In genomic region chr17:87331336-87332141, GRCm38 (mm10) we compare ENCODE assay signal across 8 mouse cellular contexts. TPM values are rescaled to one million over a fixed set of nuclear protein-coding genes. Genes with fewer than 3 reads are reported as not detected.
A peak's percentile ranks its signal among the peaks of the same experiment; 100 is the strongest.
DNase-seq lines count a peak whose midpoint lies in the region; ATAC-seq and TF ChIP-seq lines count a peak whose summit lies in the region.

No protein-coding gene starts in this region.

- 0 out of 2 replicates have a peak overlapping the region, but pooled peaks have one; percentile 14 for H3K4me3 ChIP-seq in heart, embryonic 11.5 days (ENCODE audit: low read depth, low read length)
- H3K4me3 ChIP-seq in brown adipose tissue, adult 24 weeks (ENCODE audit: insufficient read depth, low read depth, low read length): no peak overlapping the region
- H3K4me3 ChIP-seq in heart, postnatal 0 days (ENCODE audit: low read depth, low read length): no peak overlapping the region
- no peak overlapping the region for H3K4me3 ChIP-seq in midbrain, embryonic 14.5 days (replicated peaks; ENCODE audit: low read depth, low read length)

- no peak for TF ChIP-seq EP300 in heart, postnatal 0 days (IDR thresholded peaks at IDR 0.05; ENCODE audit: low read depth)

- no peak for DNase-seq in heart, adult 8-10 months (ENCODE audit: low spot score)
- DNase-seq in heart, postnatal 0 days (ENCODE audit: low spot score): no peak
- DNase-seq in midbrain, embryonic 14.5 days: peak; percentile 76
- no peak for DNase-seq in thymus, postnatal 10 days (ENCODE audit: low spot score in 2 of 2)
- DNase-seq in urinary bladder, postnatal 14 days (ENCODE audit: low spot score): no peak

- no peaks in the 10 kb centered on the region for H3K9me3 ChIP-seq in heart, embryonic 11.5 days (replicated peaks; ENCODE audit: control insufficient read depth, low read length)
- no peaks in the 10 kb centered on the region; the same call in 1 of the 2 replicates for H3K9me3 ChIP-seq in heart, postnatal 0 days (replicated peaks; ENCODE audit: control insufficient read depth, low read length)
- no peaks in the 10 kb centered on the region for H3K9me3 ChIP-seq in midbrain, embryonic 14.5 days (ENCODE audit: control insufficient read depth, low read length)

- 44% methylated on average over 11 of the region's 11 CpGs for WGBS in heart, embryonic 11.5 days (ENCODE audit: insufficient replicate concordance)
- 60% methylated on average over 11 of the region's 11 CpGs for WGBS in heart, postnatal 0 days
- 29% methylated on average over 11 of the region's 11 CpGs for WGBS in midbrain, embryonic 14.5 days

- no peak for TF ChIP-seq CTCF in heart, postnatal 0 days (IDR thresholded peaks at IDR 0.05; ENCODE audit: low read depth)

- peaks cover 18% of the 10 kb centered on the region for H3K4me1 ChIP-seq in heart, embryonic 11.5 days (ENCODE audit: control insufficient read depth, insufficient read depth, low read length)
- peaks cover 7% of the 10 kb centered on the region for H3K4me1 ChIP-seq in brown adipose tissue, adult 24 weeks (ENCODE audit: control insufficient read depth, insufficient read depth, insufficient read length, low read length)
- peaks cover 6% of the 10 kb centered on the region; the same call in 1 of the 2 replicates for H3K4me1 ChIP-seq in heart, postnatal 0 days (ENCODE audit: control insufficient read depth, insufficient read depth)
- peaks cover 46% of the 10 kb centered on the region for H3K4me1 ChIP-seq in midbrain, embryonic 14.5 days (ENCODE audit: control insufficient read depth, insufficient read depth, low read length)

- no peaks in the 10 kb centered on the region for H3K36me3 ChIP-seq in heart, embryonic 11.5 days (ENCODE audit: control insufficient read depth, insufficient read depth, low read length)
- H3K36me3 ChIP-seq in heart, postnatal 0 days (replicated peaks; ENCODE audit: control insufficient read depth, insufficient read depth, low read length): no peaks in the 10 kb centered on the region
- H3K36me3 ChIP-seq in midbrain, embryonic 14.5 days (ENCODE audit: control insufficient read depth, insufficient read depth, low read length): no peaks in the 10 kb centered on the region

- H3K27me3 ChIP-seq in heart, embryonic 11.5 days (ENCODE audit: control insufficient read depth, insufficient read depth, low read length): peaks cover 12% of the 10 kb centered on the region; the same call in 1 of the 2 replicates
- H3K27me3 ChIP-seq in heart, postnatal 0 days (ENCODE audit: control insufficient read depth, insufficient read depth, low read length): peaks cover 4% of the 10 kb centered on the region; the same call in 1 of the 2 replicates
- H3K27me3 ChIP-seq in midbrain, embryonic 14.5 days (ENCODE audit: control insufficient read depth, insufficient read depth, low read length): peaks cover 3% of the 10 kb centered on the region; the same call in 1 of the 2 replicates

- no peak overlapping the region for H3K27ac ChIP-seq in heart, embryonic 11.5 days (ENCODE audit: low read depth, low read length)
- H3K27ac ChIP-seq in brown adipose tissue, adult 24 weeks (replicated peaks; ENCODE audit: low read depth, low read length): peak overlapping the region; percentile 36; the same call in 1 of the 2 replicates
- no peak overlapping the region for H3K27ac ChIP-seq in heart, postnatal 0 days (ENCODE audit: low read depth)
- H3K27ac ChIP-seq in midbrain, embryonic 14.5 days (replicated peaks; ENCODE audit: low read depth, low read length): peak overlapping the region; percentile 76

- no peak overlapping the region; the same call in 1 of the 2 replicates for H3K9ac ChIP-seq in heart, embryonic 11.5 days (ENCODE audit: low read depth, low read length)
- H3K9ac ChIP-seq in heart, postnatal 0 days (replicated peaks; ENCODE audit: low read depth, low read length): no peak overlapping the region
- H3K9ac ChIP-seq in midbrain, embryonic 14.5 days (replicated peaks; ENCODE audit: low read length): no peak overlapping the region

- peak overlapping the region; percentile 54 for H3K4me2 ChIP-seq in heart, embryonic 11.5 days
- peak overlapping the region; percentile 28 for H3K4me2 ChIP-seq in heart, postnatal 0 days (ENCODE audit: low read depth, low read length)
- peak overlapping the region; percentile 35 for H3K4me2 ChIP-seq in midbrain, embryonic 14.5 days (ENCODE audit: low read length)

- no peak for ATAC-seq in heart, embryonic 11.5 days (replicated peaks; ENCODE audit: insufficient number of reproducible peaks, low FRiP score, low TSS enrichment)
- no peak for ATAC-seq in heart, postnatal 0 days (ENCODE audit: insufficient read depth, low read depth)
- 0 out of 2 replicates have a peak, but pooled peaks have one; percentile 16 for ATAC-seq in midbrain, embryonic 14.5 days (ENCODE audit: low FRiP score, low TSS enrichment)
- ATAC-seq in megakaryocyte-erythroid progenitor cell, adult 5-6 weeks (replicated peaks; ENCODE audit: low FRiP score, low TSS enrichment, poor library complexity, severe bottlenecking): no peak

RNA-seq across cellular contexts. Expression of gene Ttc7, which starts 48.9 kb away (rescaled TPM):
- 1.4 and 1.9 TPM in 2 replicates for polyA plus RNA-seq in heart, embryonic 11.5 days (2014; fragmentation: Nextera tagmentation; extraction: Ambion mirVana)
- total RNA-seq in heart, adult 8-10 months (2022): 10 to 100 TPM; 19.2 to 31.4 (median 26.0) TPM
- 8.9 and 9.5 TPM in 2 replicates for polyA plus RNA-seq in brown adipose tissue, adult 24 weeks (2012; ENCODE audit: insufficient read depth, insufficient read length, missing spikeins)
- total RNA-seq in heart, postnatal 0 days (2014; rRNA removed; ENCODE audit: low replicate concordance): 3.5 and 6.7 TPM in 2 replicates
- 2.5 and 2.7 TPM in 2 replicates for polyA plus RNA-seq in heart, postnatal 0 days (2015; fragmentation: Nextera tagmentation; extraction: Ambion mirVana)
- polyA plus RNA-seq in midbrain, embryonic 14.5 days (2014; fragmentation: Nextera tagmentation; extraction: Ambion mirVana): 3.6 and 5.0 TPM in 2 replicates
- total RNA-seq in megakaryocyte-erythroid progenitor cell, adult 5-6 weeks (2014; fragmentation: Nextera tagmentation): 56.9 and 94.9 TPM in 2 replicates
- total RNA-seq in megakaryocyte-erythroid progenitor cell, adult 5-6 weeks (2017): 34.2 and 49.5 TPM in 2 replicates

Comparison
In these comparisons a context has a peak if more than half of its experiments do, and no peak if none do; other contexts are left out.
1. H3K27ac ChIP-seq: peak in brown adipose tissue, adult 24 weeks (single experiment) and midbrain, embryonic 14.5 days (single experiment); none in heart, embryonic 11.5 days (single experiment) and heart, postnatal 0 days (single experiment).
2. Peak in every context shown above with its lines, with median percentiles within 50 percentile points of each other: H3K4me2 ChIP-seq.